Mouse (Mus musculus): ENCODE data around the gene Polr3k. TPM values are rescaled to one million over a fixed set of nuclear protein-coding genes. Genes with fewer than 3 reads are reported as not detected.
A peak's percentile ranks its signal among the peaks of the same experiment; 100 is the strongest.

Polr3k gene
- 59.5 and 67.0 TPM in 2 replicates for polyA plus RNA-seq (2015; fragmentation: Nextera tagmentation; extraction: Ambion mirVana)

GRCm38 (mm10) chr2:181863791-181864535, at the start of gene Polr3k:
Polr3k (plus strand) TSS chr2:181864337.
- Histone ChIP-seq H3K27ac (peak within 1 kb of the TSS; percentile 84), H3K4me3 (peak within 1 kb of the TSS; percentile 82), H3K4me2 (peak within 1 kb of the TSS; percentile 70), H3K4me1 (peaks cover 14% of the 10 kb centered on the region), H3K9me3 (no peaks in the 10 kb centered on the region), H3K36me3 (peaks cover 10% of the 10 kb centered on the region), H3K27me3 (no peaks in the 10 kb centered on the region), H3K9ac (peak within 1 kb of the TSS; percentile 65)
- ATAC-seq (ENCODE audit: insufficient number of reproducible peaks, low FRiP score, low TSS enrichment, low read depth), result peak; percentile 100
- under 1% methylated on average over 35 of the region's 35 CpGs for WGBS

- no peaks in the 10 kb centered on the region for H3K27me3 ChIP-seq
- no peak overlapping the region for H3K4me2 ChIP-seq
- no peaks in the 10 kb centered on the region for H3K9me3 ChIP-seq
- ATAC-seq (ENCODE audit: insufficient number of reproducible peaks, low FRiP score, low TSS enrichment, low read depth), result no peak
- no peak overlapping the region for H3K4me3 ChIP-seq
- H3K27ac ChIP-seq, result no peak overlapping the region
- 60% methylated on average over 2 of the region's 2 CpGs for WGBS
- H3K4me1 ChIP-seq, result no peaks in the 10 kb centered on the region
- no peak overlapping the region for H3K9ac ChIP-seq
- H3K36me3 ChIP-seq, result no peaks in the 10 kb centered on the region
These were observed 35.0 kb upstream of the Polr3k start for GRCm38 (mm10) chr2:181829032-181829650.

DNA sequence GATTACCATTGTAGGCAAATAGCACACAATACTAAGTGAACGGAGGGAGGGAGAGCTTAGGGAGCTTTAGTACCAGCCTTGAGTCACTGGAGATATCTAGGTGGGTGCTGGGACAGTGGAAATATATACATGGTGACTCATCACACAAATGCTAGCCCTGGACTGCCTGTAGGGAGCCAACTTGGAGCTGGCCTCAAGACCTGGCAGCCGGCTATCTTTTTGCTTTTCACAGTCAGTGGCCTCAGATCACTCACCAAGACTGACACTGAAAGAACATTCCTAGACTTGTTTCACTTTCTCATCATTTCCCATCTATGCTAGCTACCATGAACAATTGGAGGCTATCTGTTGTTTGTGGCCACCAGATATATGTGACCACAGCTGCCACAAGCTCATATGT, 31.4 kb upstream of the Polr3k start:
- no peaks in the 10 kb centered on the region for H3K27me3 ChIP-seq
- 78% methylated on average over 2 of the region's 2 CpGs for WGBS
- no peak for ATAC-seq (ENCODE audit: insufficient number of reproducible peaks, low FRiP score, low TSS enrichment, low read depth)

GRCm38 (mm10) chr2:181837372-181838292, 26.5 kb upstream of the Polr3k start, which contains the start of gene Pcmtd2:
Pcmtd2 (plus strand) TSS chr2:181837854.
- H3K4me2 ChIP-seq, result peak within 1 kb of the TSS; percentile 53
- WGBS, result under 1% methylated on average over 35 of the region's 35 CpGs

More for the DNA sequence above, 31.4 kb upstream of the Polr3k start:
- Histone ChIP-seq H3K9ac (no peak overlapping the region), H3K4me1 (no peaks in the 10 kb centered on the region; the same call in 1 of the 2 replicates), H3K36me3 (no peaks in the 10 kb centered on the region), H3K4me3 (no peak overlapping the region), H3K9me3 (no peaks in the 10 kb centered on the region), H3K27ac (no peak overlapping the region), H3K4me2 (no peak overlapping the region)

GRCm38 (mm10) chr2:181838293-181838680, 25.9 kb upstream of the Polr3k start:
- peak; percentile 10; the same call in 1 of the 2 replicates for ATAC-seq (ENCODE audit: insufficient number of reproducible peaks, low FRiP score, low TSS enrichment, low read depth)
- WGBS, result under 1% methylated on average over 3 of the region's 3 CpGs
- Histone ChIP-seq H3K9me3 (no peaks in the 10 kb centered on the region), H3K9ac (peak overlapping the region; percentile 52), H3K4me3 (peak overlapping the region; percentile 76), H3K36me3 (peaks cover 8% of the 10 kb centered on the region), H3K27ac (peak overlapping the region; percentile 86; the same call in 1 of the 2 replicates), H3K27me3 (no peaks in the 10 kb centered on the region), H3K4me2 (peak overlapping the region; percentile 53), H3K4me1 (peaks cover 8% of the 10 kb centered on the region)

More at GRCm38 (mm10) chr2:181837372-181838292, 26.5 kb upstream of the Polr3k start, which contains the start of gene Pcmtd2:
- H3K4me1 ChIP-seq, result peaks cover 8% of the 10 kb centered on the region
- H3K27me3 ChIP-seq, result no peaks in the 10 kb centered on the region
- peak within 1 kb of the TSS; percentile 52 for H3K9ac ChIP-seq
- no peaks in the 10 kb centered on the region for H3K9me3 ChIP-seq
- peak within 1 kb of the TSS; percentile 86 for H3K27ac ChIP-seq
- peak within 1 kb of the TSS; percentile 76 for H3K4me3 ChIP-seq
- peaks cover 8% of the 10 kb centered on the region for H3K36me3 ChIP-seq
- ATAC-seq (ENCODE audit: insufficient number of reproducible peaks, low FRiP score, low TSS enrichment, low read depth), result peak; percentile 93

DNA sequence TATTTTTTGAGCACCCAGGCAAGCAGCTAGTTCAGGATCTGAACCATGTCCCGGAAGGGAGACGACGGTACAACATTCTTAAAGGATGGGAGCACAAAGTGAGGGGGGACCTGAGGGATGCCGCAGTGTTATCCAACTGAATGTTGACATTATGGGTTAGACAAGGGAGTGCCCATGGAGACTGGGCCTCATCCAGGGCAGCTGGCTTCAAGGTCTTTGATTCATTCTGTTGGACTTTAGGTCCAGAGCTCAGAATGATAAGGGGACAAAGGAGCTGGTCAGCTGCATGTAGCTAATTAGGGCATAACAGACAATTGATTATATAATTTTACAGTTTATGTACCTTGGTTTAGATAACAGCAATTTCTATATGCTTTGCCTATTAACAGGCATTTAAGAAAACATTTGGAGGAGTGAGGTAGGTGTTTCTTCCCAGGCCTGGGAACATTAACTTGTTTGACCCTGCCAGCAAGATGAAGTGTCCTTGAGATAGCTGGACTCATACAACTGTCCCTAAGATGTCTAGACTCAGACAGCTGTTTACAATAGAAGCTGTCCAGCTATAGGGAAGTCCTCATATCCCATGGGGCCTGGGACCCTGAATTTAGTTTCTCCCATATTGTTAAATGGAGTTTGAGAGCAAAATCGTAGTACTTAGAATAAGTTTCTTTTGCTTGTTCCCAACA, 18.3 kb upstream of the Polr3k start:
- no peak for ATAC-seq (ENCODE audit: insufficient number of reproducible peaks, low FRiP score, low TSS enrichment, low read depth)
- WGBS, result 89% methylated on average over 5 of the region's 5 CpGs
- Histone ChIP-seq H3K4me3 (no peak overlapping the region), H3K27ac (no peak overlapping the region), H3K4me2 (no peak overlapping the region), H3K4me1 (no peaks in the 10 kb centered on the region), H3K36me3 (peaks cover 38% of the 10 kb centered on the region), H3K27me3 (no peaks in the 10 kb centered on the region), H3K9me3 (no peaks in the 10 kb centered on the region), H3K9ac (no peak overlapping the region)

- Histone ChIP-seq H3K4me2 (peak overlapping the region; percentile 70), H3K9ac (peak overlapping the region; percentile 65), H3K27ac (peak overlapping the region; percentile 84), H3K36me3 (peaks cover 12% of the 10 kb centered on the region), H3K4me3 (peak overlapping the region; percentile 82), H3K9me3 (no peaks in the 10 kb centered on the region), H3K27me3 (no peaks in the 10 kb centered on the region), H3K4me1 (peaks cover 14% of the 10 kb centered on the region)
- under 1% methylated on average over 22 of the region's 22 CpGs for WGBS
- ATAC-seq (ENCODE audit: insufficient number of reproducible peaks, low FRiP score, low TSS enrichment, low read depth), result peak; percentile 11
These were observed 361 bp downstream of the Polr3k start for GRCm38 (mm10) chr2:181864536-181864860.

DNA sequence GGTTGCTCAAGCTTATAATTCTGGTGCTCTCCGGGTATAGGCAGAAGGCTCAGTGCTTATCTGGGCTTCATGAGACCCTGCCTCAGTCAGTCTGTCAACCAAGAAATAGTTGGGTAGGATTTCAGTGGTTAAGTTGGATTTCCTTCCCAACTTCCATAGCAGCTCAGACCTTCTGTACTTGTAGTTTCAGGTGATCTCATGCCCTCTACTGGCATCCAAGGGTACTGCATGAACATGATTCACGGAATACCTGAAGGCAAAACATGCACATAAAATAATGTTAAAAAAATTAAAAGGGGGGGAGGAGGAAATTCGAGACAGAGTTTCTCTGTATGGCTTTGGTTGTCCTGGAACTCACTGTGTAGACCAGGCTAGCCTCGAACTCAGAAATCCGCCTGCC, 2.8 kb downstream of the Polr3k start:
- no peak overlapping the region for H3K27ac ChIP-seq
- no peak for ATAC-seq (ENCODE audit: insufficient number of reproducible peaks, low FRiP score, low TSS enrichment, low read depth)
- WGBS, result 53% methylated on average over 5 of the region's 5 CpGs
- H3K4me3 ChIP-seq, result no peak overlapping the region
- peaks cover 20% of the 10 kb centered on the region for H3K36me3 ChIP-seq
- H3K4me1 ChIP-seq, result peaks cover 14% of the 10 kb centered on the region
- no peaks in the 10 kb centered on the region for H3K27me3 ChIP-seq
- no peak overlapping the region for H3K9ac ChIP-seq
- H3K9me3 ChIP-seq, result no peaks in the 10 kb centered on the region
- no peak overlapping the region for H3K4me2 ChIP-seq

DNA sequence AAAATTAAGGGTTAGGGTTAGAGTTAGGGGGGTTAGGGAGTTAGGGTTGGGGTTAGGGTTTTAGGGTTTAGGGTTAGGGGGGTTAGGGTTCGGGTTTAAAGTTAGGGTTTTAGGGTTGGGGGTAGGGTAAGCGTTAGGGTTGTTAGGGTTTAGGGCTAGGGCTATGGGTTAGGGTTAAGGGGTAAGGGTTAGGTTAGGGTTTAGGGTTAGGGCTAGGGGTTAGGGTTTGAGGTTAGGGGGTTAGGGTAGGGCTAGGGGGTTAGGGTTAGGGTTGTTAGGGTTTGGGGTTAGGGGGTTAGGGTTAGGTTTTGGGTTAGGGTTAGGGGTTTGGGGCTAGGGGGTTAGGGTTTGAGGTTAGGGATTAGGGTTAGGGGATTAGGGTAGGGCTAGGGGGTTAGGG, 6.9 kb downstream of the Polr3k start:
- H3K4me1 ChIP-seq, result no peaks in the 10 kb centered on the region
- H3K4me2 ChIP-seq, result no peak overlapping the region
- no peak overlapping the region for H3K9ac ChIP-seq
- WGBS, result 90% methylated on average over 2 of the region's 2 CpGs
- ATAC-seq (ENCODE audit: insufficient number of reproducible peaks, low FRiP score, low TSS enrichment, low read depth), result no peak
- no peaks in the 10 kb centered on the region for H3K9me3 ChIP-seq
- peaks cover 23% of the 10 kb centered on the region for H3K36me3 ChIP-seq
- H3K4me3 ChIP-seq, result no peak overlapping the region
- no peak overlapping the region for H3K27ac ChIP-seq
- H3K27me3 ChIP-seq, result no peaks in the 10 kb centered on the region

- Histone ChIP-seq H3K9ac (no peak overlapping the region), H3K36me3 (peaks cover 6% of the 10 kb centered on the region), H3K4me3 (no peak overlapping the region), H3K4me1 (no peaks in the 10 kb centered on the region), H3K27ac (no peak overlapping the region), H3K4me2 (no peak overlapping the region), H3K27me3 (no peaks in the 10 kb centered on the region), H3K9me3 (no peaks in the 10 kb centered on the region)
- 70% methylated on average over 1 of the region's 1 CpGs for WGBS
- no peak for ATAC-seq (ENCODE audit: insufficient number of reproducible peaks, low FRiP score, low TSS enrichment, low read depth)
These were observed 14.8 kb downstream of the Polr3k start for GRCm38 (mm10) chr2:181878903-181879302.

DNA sequence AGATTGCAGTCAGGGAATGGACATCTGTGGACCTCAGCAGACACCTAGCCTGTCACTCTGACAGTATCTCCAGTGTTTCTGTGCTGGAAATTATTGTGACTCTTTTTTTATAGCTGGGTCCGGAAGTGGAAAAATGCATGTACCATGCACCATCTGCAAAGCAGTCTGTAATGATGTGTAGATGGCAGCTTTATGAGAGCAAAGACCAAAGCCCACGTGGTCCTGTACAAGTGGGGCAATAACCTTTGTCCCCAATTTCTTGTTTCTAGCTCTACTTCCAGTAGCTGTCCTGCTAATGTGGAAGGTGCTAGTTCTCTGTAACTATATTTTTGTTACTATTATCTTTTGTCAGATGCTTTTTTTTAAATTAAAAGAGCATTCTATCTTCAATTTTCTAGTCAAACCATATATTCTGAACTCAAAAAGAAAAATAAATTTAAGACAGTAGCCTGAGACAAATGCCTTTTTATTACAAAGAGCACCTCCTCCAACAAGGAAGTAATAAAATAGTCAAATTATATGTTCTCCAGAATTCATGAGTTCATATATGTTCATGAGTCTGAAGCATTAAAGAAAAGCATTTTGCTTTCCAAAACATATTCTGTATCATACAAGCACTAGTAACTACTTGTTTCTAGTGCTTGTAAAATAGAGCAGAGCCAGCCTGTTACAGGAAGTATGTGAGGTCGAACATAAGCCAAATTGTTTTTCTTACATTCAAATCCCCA, 19.0 kb downstream of the Polr3k start:
- Histone ChIP-seq H3K27ac (no peak overlapping the region), H3K36me3 (no peaks in the 10 kb centered on the region), H3K4me3 (no peak overlapping the region), H3K9me3 (no peaks in the 10 kb centered on the region), H3K4me1 (no peaks in the 10 kb centered on the region), H3K4me2 (no peak overlapping the region), H3K9ac (no peak overlapping the region), H3K27me3 (no peaks in the 10 kb centered on the region)
- ATAC-seq (ENCODE audit: insufficient number of reproducible peaks, low FRiP score, low TSS enrichment, low read depth), result no peak
- WGBS, result 73% methylated on average over 3 of the region's 3 CpGs

All from limb, embryonic 15.5 days (tissue).